Mouse (Mus musculus): Measurements from ENCODE around the gene Aco1. TPM values are rescaled to one million over a fixed set of nuclear protein-coding genes. Genes with fewer than 3 reads are reported as not detected.

Gene Aco1
- total RNA-seq, 2 experiments from 2014 or later = 6.7 TPM

DNA sequence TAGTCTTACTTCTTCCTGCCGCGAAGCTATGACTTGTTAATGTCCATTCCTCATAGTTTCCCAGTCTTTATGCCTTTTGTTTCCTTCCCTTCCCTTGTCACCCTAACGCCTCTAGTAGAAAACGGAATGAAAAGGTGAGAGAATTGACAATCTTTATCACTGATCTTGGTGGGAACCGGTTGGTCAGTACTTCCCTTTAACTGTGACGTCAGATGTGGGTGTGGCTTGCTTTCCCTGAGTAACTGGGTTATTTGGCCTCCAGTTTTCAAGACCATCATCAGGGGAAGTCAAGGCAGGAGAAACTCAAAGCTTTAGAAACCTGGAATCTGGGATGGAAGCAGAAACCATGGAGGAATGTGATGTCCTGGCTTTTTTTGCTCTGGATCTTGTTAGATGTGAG, 99.0 kb downstream of the Aco1 start:
- ATAC-seq (replicated peaks; ENCODE audit: low FRiP score, poor library complexity, severe bottlenecking) = no peak

DNA sequence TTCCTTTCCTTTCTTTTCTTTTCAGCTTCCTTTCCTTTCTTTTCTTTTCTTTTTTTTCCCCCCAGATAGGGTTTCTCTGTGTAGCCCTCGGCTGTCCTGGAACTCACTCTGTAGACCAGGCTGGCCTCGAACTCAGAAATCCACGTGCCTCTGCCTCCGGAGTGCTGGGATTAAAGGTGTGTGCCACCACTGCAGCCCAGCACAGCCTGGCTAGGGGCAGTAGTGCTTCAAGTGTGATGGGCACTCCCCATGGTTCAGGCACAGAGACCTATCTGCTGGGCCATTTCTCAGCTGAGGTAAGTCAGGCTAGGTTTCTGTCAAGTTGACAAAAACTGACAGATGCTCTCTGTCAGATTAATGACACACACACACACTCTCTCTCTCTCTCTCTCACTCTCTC, 100.1 kb downstream of the Aco1 start:
- no peak for ATAC-seq (replicated peaks; ENCODE audit: low FRiP score, poor library complexity, severe bottlenecking)

DNA sequence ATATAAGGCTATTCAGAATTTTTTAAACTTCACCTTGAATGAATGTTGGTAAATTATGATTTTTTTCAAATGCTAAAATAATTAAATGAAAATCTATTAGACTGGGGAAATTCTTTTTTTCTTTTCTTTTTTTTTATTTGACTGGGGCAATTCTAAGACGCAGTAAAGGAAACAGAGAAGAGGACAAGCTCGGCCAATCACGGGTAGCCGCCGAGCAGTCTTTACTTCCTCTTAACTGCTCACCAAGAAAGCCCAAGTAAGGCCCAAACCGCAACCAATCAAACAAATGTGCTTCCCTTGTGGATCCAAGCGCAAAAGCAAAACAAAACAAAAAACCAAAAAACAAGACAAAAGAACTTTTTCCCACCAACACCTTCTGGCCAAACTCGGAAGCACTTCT, 101.2 kb downstream of the Aco1 start:
- ATAC-seq (replicated peaks; ENCODE audit: low FRiP score, poor library complexity, severe bottlenecking) = no peak

Other genes with a start within 250 kb of the Aco1 start
- 13.8 and 18.6 TPM in 2 replicates for gene Ddx58, start 96.7 kb downstream of the Aco1 start, total RNA-seq (2015; ENCODE audit: low replicate concordance)
- 7.4 and 10.6 TPM in 2 replicates for gene Ddx58, start 96.7 kb downstream of the Aco1 start, total RNA-seq (2017; ENCODE audit: low replicate concordance)
- 2.5 TPM in 1 of 2 replicates, not detected in the other for gene Smim27, start 126.5 kb downstream of the Aco1 start, total RNA-seq (2015; ENCODE audit: low replicate concordance)
- 4.2 and 4.4 TPM in 2 replicates for gene Smim27, start 126.5 kb downstream of the Aco1 start, total RNA-seq (2017; ENCODE audit: low replicate concordance)
- 10.0 and 12.3 TPM in 2 replicates for gene Topors, start 126.8 kb downstream of the Aco1 start, total RNA-seq (2015; ENCODE audit: low replicate concordance)
- gene Topors, start 126.8 kb downstream of the Aco1 start, total RNA-seq (2017; ENCODE audit: low replicate concordance) = 11.0 and 14.8 TPM in 2 replicates
- 24.5 and 32.1 TPM in 2 replicates for gene Ndufb6, start 136.3 kb downstream of the Aco1 start, total RNA-seq (2015; ENCODE audit: low replicate concordance)
- 5.6 and 31.8 TPM in 2 replicates for gene Ndufb6, start 136.3 kb downstream of the Aco1 start, total RNA-seq (2017; ENCODE audit: low replicate concordance)

Measured in erythroblast, adult 5-6 weeks (primary cell).